Comparison of ENCODE assay signal across 8 mouse cellular contexts in the genomic region with DNA sequence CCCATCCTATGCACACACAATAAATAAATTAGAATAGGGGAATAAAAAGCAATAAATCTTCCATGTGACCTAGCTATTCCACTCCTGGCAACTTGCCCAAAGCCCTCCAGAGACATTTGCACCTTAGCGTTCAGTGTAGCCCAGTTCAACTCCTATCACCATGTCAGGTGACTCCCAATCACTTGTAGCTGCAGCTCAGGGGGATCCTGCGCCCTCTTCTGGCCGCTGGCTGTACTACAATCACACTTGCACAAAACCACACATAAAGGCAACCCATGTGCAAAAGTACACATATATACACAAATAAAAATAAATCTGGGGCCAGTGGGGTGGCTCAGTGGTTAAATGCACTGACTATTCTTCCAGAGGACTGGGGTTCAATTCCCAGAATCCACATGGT. TPM values are rescaled to one million over a fixed set of nuclear protein-coding genes. Genes with fewer than 3 reads are reported as not detected.
A peak's percentile ranks its signal among the peaks of the same experiment; 100 is the strongest.
DNase-seq lines count a peak whose midpoint lies in the region; ATAC-seq lines count a peak whose summit lies in the region.

No protein-coding gene starts in this region.

- ATAC-seq in CD4-positive, CD25-positive, alpha-beta regulatory T cell, adult 4 months = no peak

- DNase-seq in CD4-positive, CD25-positive, alpha-beta regulatory T cell, adult 2 months (ENCODE audit: low read depth, low spot score) = peak; percentile 65
- peak; percentile 39 to 40 for DNase-seq in layer of hippocampus, postnatal 10 days (ENCODE audit: low spot score in 2 of 2)
- no peak for DNase-seq in layer of hippocampus, postnatal 14 days (ENCODE audit: low spot score in 2 of 2)
- DNase-seq in embryo, embryonic 9.5 days (ENCODE audit: extremely low spot score) = peak; percentile 33
- peak; percentile 47 for DNase-seq in mesoderm, embryonic 11.5 days (ENCODE audit: low read depth, low spot score)
- DNase-seq in Muller cell, postnatal 12 days (ENCODE audit: inconsistent ontology term) = no peak
- DNase-seq in urinary bladder, adult 2 months (ENCODE audit: low spot score) = no peak

RNA-seq across cellular contexts. Expression of gene Fblim1, which starts 14.3 kb away (rescaled TPM):
- polyA plus RNA-seq in CD4-positive, CD25-positive, alpha-beta regulatory T cell, adult 4 months (2017; shearing (Covaris generic)) = under 1 TPM in 1 of 2 experiments, not detected in 1; 0.13 TPM
- total RNA-seq in layer of hippocampus, postnatal 10 days (2021) = 1 to 10 TPM; 4.6 to 5.0 TPM
- total RNA-seq in layer of hippocampus, postnatal 14 days (2021) = 1 to 10 TPM; 2.4 TPM
- 95.1 and 129 TPM in 2 replicates for polyA plus RNA-seq in urinary bladder, adult 2 months (2012; rRNA removed)

RNA-seq across cellular contexts. Expression of gene Tmem82, which starts 26.9 kb away (rescaled TPM):
- polyA plus RNA-seq in CD4-positive, CD25-positive, alpha-beta regulatory T cell, adult 4 months (2017; shearing (Covaris generic)) = not detected
- under 1 TPM; 0.69 to 0.98 TPM for total RNA-seq in layer of hippocampus, postnatal 10 days (2021)
- total RNA-seq in layer of hippocampus, postnatal 14 days (2021) = 1 to 10 TPM in 1 of 2 experiments, under 1 TPM in 1; 0.35 to 1.6 TPM
- polyA plus RNA-seq in urinary bladder, adult 2 months (2012; rRNA removed) = 0.87 and 0.94 TPM in 2 replicates

RNA-seq across cellular contexts. Expression of gene Slc25a34, which starts 32.1 kb away (rescaled TPM):
- not detected for polyA plus RNA-seq in CD4-positive, CD25-positive, alpha-beta regulatory T cell, adult 4 months (2017; shearing (Covaris generic))
- total RNA-seq in layer of hippocampus, postnatal 10 days (2021) = 1 to 10 TPM; 2.4 TPM
- 1 to 10 TPM; 2.2 to 3.6 TPM for total RNA-seq in layer of hippocampus, postnatal 14 days (2021)
- polyA plus RNA-seq in urinary bladder, adult 2 months (2012; rRNA removed) = 0.10 and 0.14 TPM in 2 replicates

RNA-seq across cellular contexts. Expression of gene Spen, which starts 53.1 kb away (rescaled TPM):
- 10 to 100 TPM; 12.1 to 18.5 TPM for polyA plus RNA-seq in CD4-positive, CD25-positive, alpha-beta regulatory T cell, adult 4 months (2017; shearing (Covaris generic))
- total RNA-seq in layer of hippocampus, postnatal 10 days (2021) = 10 to 100 TPM; 62.9 to 64.5 TPM
- total RNA-seq in layer of hippocampus, postnatal 14 days (2021) = 10 to 100 TPM; 59.3 to 60.0 TPM
- polyA plus RNA-seq in urinary bladder, adult 2 months (2012; rRNA removed) = 3.5 and 10.7 TPM in 2 replicates

Comparison
In these comparisons a context has a peak if more than half of its experiments do, and no peak if none do; other contexts are left out.
1. DNase-seq: peak in CD4-positive, CD25-positive, alpha-beta regulatory T cell, adult 2 months (single experiment), layer of hippocampus, postnatal 10 days (2 of 2), embryo, embryonic 9.5 days (single experiment) and mesoderm, embryonic 11.5 days (single experiment); none in layer of hippocampus, postnatal 14 days (0 of 2), Muller cell, postnatal 12 days (single experiment) and urinary bladder, adult 2 months (single experiment).